Mouse (Mus musculus): ENCODE data around the gene Tmem151b.

DNA sequence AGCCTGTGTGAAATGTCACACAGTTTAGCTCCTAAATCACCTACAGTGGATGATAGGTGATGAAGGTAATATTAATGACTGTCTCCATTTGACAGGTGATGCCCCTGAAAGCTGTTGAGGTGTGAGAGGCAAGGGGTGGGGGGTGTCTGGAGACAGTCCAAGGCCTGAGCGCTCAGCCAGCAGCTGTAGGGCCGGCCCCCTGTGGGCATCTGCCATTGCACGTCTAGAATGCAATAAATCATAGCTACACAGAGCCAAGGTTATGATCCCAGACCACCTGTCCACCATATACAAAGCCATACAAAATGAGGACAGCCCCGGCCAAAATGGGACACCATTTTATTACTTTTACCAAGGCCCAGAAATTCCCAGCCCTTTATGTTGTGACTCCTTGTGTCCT is 24.5 kb downstream of the Tmem151b start:
- no peak for TF ChIP-seq CTCF (IDR thresholded peaks at IDR 0.05; ENCODE audit: extremely low read depth, insufficient read depth, low read length)
- TF ChIP-seq POLR2A (IDR thresholded peaks at IDR 0.05; ENCODE audit: extremely low read depth, insufficient read depth, low read length), result no peak
